Mouse (Mus musculus): ENCODE measurements around the gene Pkdcc. TPM values are rescaled to one million over a fixed set of nuclear protein-coding genes. Genes with fewer than 3 reads are reported as not detected.

Gene Pkdcc
- 10 to 100 TPM; 11.7 to 15.7 TPM for total RNA-seq (2021)

GRCm38 (mm10) chr17:83214674-83215528 is at the start of gene Pkdcc:
Gene Pkdcc (plus strand): TSS chr17:83215292.
- intact Hi-C loops (cut with DNase I): loop anchor here (5.0 kb wide), 1 partner anchor 1678 kb away; no protein-coding TSS in a partner anchor
- DNase-seq (ENCODE audit: low spot score in 2 of 2): peak; percentile 69 to 80

GRCm38 (mm10) chr17:83166195-83166594 is 48.9 kb upstream of the Pkdcc start:
- intact Hi-C loops (cut with DNase I): no loop called here

GRCm38 (mm10) chr17:83176146-83176545 is 38.9 kb upstream of the Pkdcc start:
- intact Hi-C loops (cut with DNase I): no loop called here
- no peak for DNase-seq (ENCODE audit: low spot score in 2 of 2)

More at GRCm38 (mm10) chr17:83166195-83166594, 48.9 kb upstream of the Pkdcc start:
- no peak for DNase-seq (ENCODE audit: low spot score in 2 of 2)

GRCm38 (mm10) chr17:83178483-83179150 is 36.5 kb upstream of the Pkdcc start:
- no peak for DNase-seq (ENCODE audit: low spot score in 2 of 2)
- intact Hi-C loops (cut with DNase I): no loop called here

GRCm38 (mm10) chr17:83179151-83179531 is 36.0 kb upstream of the Pkdcc start:
- intact Hi-C loops (cut with DNase I): no loop called here
- DNase-seq (ENCODE audit: low spot score in 2 of 2): no peak

GRCm38 (mm10) chr17:83179569-83179968 is 35.5 kb upstream of the Pkdcc start:
- no peak for DNase-seq (ENCODE audit: low spot score in 2 of 2)
- intact Hi-C loops (cut with DNase I): no loop called here

- no peak for DNase-seq (ENCODE audit: low spot score in 2 of 2)
- intact Hi-C loops (cut with DNase I): no loop called here
Observed at GRCm38 (mm10) chr17:83181086-83181485, 34.0 kb upstream of the Pkdcc start.

- no peak for DNase-seq (ENCODE audit: low spot score in 2 of 2)
- intact Hi-C loops (cut with DNase I): no loop called here
Observed at GRCm38 (mm10) chr17:83181592-83181991, 33.5 kb upstream of the Pkdcc start.

- DNase-seq (ENCODE audit: low spot score in 2 of 2): no peak
- intact Hi-C loops (cut with DNase I): no loop called here
Observed at GRCm38 (mm10) chr17:83182061-83182664, 32.9 kb upstream of the Pkdcc start.

- intact Hi-C loops (cut with DNase I): no loop called here
- no peak for DNase-seq (ENCODE audit: low spot score in 2 of 2)
Observed at GRCm38 (mm10) chr17:83182780-83183179, 32.3 kb upstream of the Pkdcc start.

- intact Hi-C loops (cut with DNase I): no loop called here
- no peak for DNase-seq (ENCODE audit: low spot score in 2 of 2)
Observed at GRCm38 (mm10) chr17:83187751-83188565, 27.1 kb upstream of the Pkdcc start.

GRCm38 (mm10) chr17:83190810-83191209 is 24.3 kb upstream of the Pkdcc start:
- intact Hi-C loops (cut with DNase I): no loop called here
- no peak for DNase-seq (ENCODE audit: low spot score in 2 of 2)

- intact Hi-C loops (cut with DNase I): no loop called here
- no peak for DNase-seq (ENCODE audit: low spot score in 2 of 2)
Observed at GRCm38 (mm10) chr17:83194491-83194890, 20.6 kb upstream of the Pkdcc start.

- intact Hi-C loops (cut with DNase I): no loop called here
- no peak for DNase-seq (ENCODE audit: low spot score in 2 of 2)
Observed at GRCm38 (mm10) chr17:83197361-83197923, 17.6 kb upstream of the Pkdcc start.

- intact Hi-C loops (cut with DNase I): no loop called here
Observed at GRCm38 (mm10) chr17:83200469-83200868, 14.6 kb upstream of the Pkdcc start.

GRCm38 (mm10) chr17:83201257-83201656 is 13.8 kb upstream of the Pkdcc start:
- intact Hi-C loops (cut with DNase I): no loop called here

More at GRCm38 (mm10) chr17:83200469-83200868, 14.6 kb upstream of the Pkdcc start:
- no peak for DNase-seq (ENCODE audit: low spot score in 2 of 2)

GRCm38 (mm10) chr17:83203692-83204383 is 11.3 kb upstream of the Pkdcc start:
- intact Hi-C loops (cut with DNase I): no loop called here
- DNase-seq (ENCODE audit: low spot score in 2 of 2): no peak

More at GRCm38 (mm10) chr17:83201257-83201656, 13.8 kb upstream of the Pkdcc start:
- no peak for DNase-seq (ENCODE audit: low spot score in 2 of 2)

- intact Hi-C loops (cut with DNase I): no loop called here
- no peak for DNase-seq (ENCODE audit: low spot score in 2 of 2)
Observed at GRCm38 (mm10) chr17:83207296-83207695, 7.8 kb upstream of the Pkdcc start.

GRCm38 (mm10) chr17:83208455-83208854 is 6.6 kb upstream of the Pkdcc start:
- intact Hi-C loops (cut with DNase I): no loop called here
- no peak for DNase-seq (ENCODE audit: low spot score in 2 of 2)
